Mouse (Mus musculus): Measurements from ENCODE around the gene Cttnbp2. TPM values are rescaled to one million over a fixed set of nuclear protein-coding genes. Genes with fewer than 3 reads are reported as not detected.

Gene Cttnbp2
- total and polyA plus RNA-seq, 2 experiments from 2014 or later = 27.3 to 32.2 TPM

DNA sequence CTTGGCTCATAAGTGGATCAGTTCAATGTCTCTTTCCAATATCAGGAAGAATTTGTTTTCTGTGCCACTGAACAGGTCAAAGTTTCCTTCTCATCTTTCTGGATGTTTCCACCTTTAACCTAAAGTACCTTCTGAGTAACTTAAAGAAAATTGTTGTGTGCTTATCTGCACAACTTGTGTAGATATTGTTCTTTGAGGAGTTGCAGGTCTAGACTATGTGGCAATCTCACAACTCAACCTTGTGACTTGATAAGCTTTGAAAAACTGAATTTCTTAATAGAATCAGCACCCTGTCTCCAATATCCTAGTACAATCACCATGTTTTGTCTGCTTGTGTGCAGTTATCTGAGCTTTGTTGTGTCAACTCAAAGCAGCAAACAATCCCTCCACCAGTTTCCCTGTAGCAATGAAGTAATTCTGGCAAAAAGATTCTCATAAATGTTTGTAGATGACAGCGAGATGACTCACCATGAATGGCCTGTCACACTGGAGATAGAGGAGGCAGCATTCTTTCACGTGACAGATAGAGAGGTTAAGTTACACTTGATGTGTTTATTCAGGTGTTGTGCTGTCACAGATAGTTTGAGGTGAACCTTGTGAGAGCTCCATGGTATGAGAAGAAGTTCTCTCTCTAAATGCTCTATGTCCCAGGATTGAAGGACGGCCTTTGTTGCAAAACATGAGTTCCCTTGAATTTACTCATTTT is 165.3 kb downstream of the Cttnbp2 start:
- Histone ChIP-seq H3K4me2 (ENCODE audit: low read depth, low read length, poor library complexity, severe bottlenecking) (no peak overlapping the region), H3K4me1 (ENCODE audit: insufficient read depth, low read length) (no peaks in the 10 kb centered on the region), H3K4me3 (ENCODE audit: low read depth, low read length) (no peak overlapping the region), H3K9ac (replicated peaks; ENCODE audit: low read length, poor library complexity, severe bottlenecking) (no peak overlapping the region), H3K9me3 (ENCODE audit: low read length) (no peaks in the 10 kb centered on the region), H3K27me3 (ENCODE audit: insufficient read depth, low read length) (no peaks in the 10 kb centered on the region), H3K36me3 (ENCODE audit: insufficient read depth, low read length) (no peaks in the 10 kb centered on the region), H3K27ac (ENCODE audit: low read depth, low read length) (no peak overlapping the region)
- TF ChIP-seq CTCF (IDR thresholded peaks at IDR 0.05) = no peak
- 79% methylated on average over 3 of the region's 3 CpGs for WGBS
- ATAC-seq (ENCODE audit: low FRiP score) = no peak
- DNase-seq (ENCODE audit: low spot score) = no peak

DNA sequence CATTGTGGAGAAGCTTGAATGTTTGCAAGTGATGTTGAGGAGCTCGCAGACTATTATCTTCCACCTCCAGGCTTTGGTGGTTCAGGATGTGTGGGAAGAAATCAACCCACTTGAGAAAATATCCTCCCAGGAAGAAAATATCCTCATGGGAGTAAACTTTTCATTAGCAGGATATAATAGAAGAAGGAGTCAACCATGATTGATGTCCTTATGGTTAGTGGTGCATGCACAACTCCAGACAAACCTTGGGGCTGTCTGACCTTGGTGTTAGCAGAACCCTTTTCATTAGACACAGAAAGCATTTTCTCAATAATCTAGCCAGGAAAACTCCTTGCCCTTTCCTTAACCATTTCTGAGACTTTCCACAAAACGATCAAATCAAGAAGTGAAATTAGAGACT is 170.4 kb downstream of the Cttnbp2 start:
- no peak for TF ChIP-seq CTCF (IDR thresholded peaks at IDR 0.05)
- WGBS = 94% methylated on average over 2 of the region's 2 CpGs
- no peak overlapping the region for H3K4me3 ChIP-seq (ENCODE audit: low read depth, low read length)
- H3K27me3 ChIP-seq (ENCODE audit: insufficient read depth, low read length) = no peaks in the 10 kb centered on the region
- H3K4me2 ChIP-seq (ENCODE audit: low read depth, low read length, poor library complexity, severe bottlenecking) = no peak overlapping the region
- H3K27ac ChIP-seq (ENCODE audit: low read depth, low read length) = no peak overlapping the region
- H3K9ac ChIP-seq (replicated peaks; ENCODE audit: low read length, poor library complexity, severe bottlenecking) = no peak overlapping the region
- no peaks in the 10 kb centered on the region for H3K9me3 ChIP-seq (ENCODE audit: low read length)
- no peaks in the 10 kb centered on the region for H3K36me3 ChIP-seq (ENCODE audit: insufficient read depth, low read length)
- H3K4me1 ChIP-seq (ENCODE audit: insufficient read depth, low read length) = no peaks in the 10 kb centered on the region
- ATAC-seq (ENCODE audit: low FRiP score) (no peak), DNase-seq (ENCODE audit: low spot score) (no peak)

DNA sequence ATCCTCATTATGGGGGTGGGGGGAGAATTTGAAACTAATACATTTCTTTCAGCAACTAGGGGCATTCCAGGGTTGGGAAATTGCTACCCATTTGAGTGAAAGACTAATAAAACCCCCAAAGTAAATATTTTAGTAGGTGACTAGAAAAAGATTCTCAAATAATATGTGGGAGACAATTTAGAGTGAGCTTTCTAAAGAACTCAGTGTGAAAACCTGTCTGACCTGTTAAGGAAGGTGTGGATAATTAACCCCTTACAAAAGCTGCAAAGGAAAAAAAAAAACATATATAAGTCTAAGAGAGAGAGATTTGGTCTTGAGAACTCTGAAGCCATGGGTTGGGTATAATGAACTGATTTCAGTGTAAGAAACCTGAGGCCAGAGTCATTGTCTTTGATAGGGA is 176.3 kb downstream of the Cttnbp2 start:
- H3K4me1 ChIP-seq (ENCODE audit: insufficient read depth, low read length) = no peaks in the 10 kb centered on the region
- no peak overlapping the region for H3K4me3 ChIP-seq (ENCODE audit: low read depth, low read length)
- no peak overlapping the region for H3K9ac ChIP-seq (replicated peaks; ENCODE audit: low read length, poor library complexity, severe bottlenecking)
- DNase-seq (ENCODE audit: low spot score) = no peak
- ATAC-seq (ENCODE audit: low FRiP score) = no peak
- H3K9me3 ChIP-seq (ENCODE audit: low read length) = no peaks in the 10 kb centered on the region
- no peaks in the 10 kb centered on the region for H3K36me3 ChIP-seq (ENCODE audit: insufficient read depth, low read length)
- H3K4me2 ChIP-seq (ENCODE audit: low read depth, low read length, poor library complexity, severe bottlenecking) = no peak overlapping the region
- no peak overlapping the region for H3K27ac ChIP-seq (ENCODE audit: low read depth, low read length)
- no peaks in the 10 kb centered on the region for H3K27me3 ChIP-seq (ENCODE audit: insufficient read depth, low read length)
- no peak for TF ChIP-seq CTCF (IDR thresholded peaks at IDR 0.05)

DNA sequence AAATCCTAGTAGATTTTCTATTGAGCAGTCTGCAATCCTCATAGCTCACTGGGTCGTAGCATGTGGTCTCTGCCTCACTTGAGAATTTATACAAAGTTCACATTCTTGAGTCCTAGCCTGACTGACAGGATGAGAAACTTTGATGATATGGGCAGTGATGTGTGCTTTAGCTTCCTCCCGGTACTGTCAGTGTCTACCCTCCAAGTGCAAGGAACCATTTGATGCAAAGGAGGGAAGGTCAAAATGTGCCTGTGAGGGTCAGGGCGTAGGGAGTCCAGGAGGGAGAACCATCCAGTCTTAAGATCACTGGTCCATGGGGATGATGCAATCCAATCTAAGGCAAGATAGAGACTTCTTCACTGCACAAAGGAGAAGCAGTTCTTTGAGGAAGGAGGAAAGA is 179.2 kb downstream of the Cttnbp2 start:
- Histone ChIP-seq H3K27me3 (ENCODE audit: insufficient read depth, low read length) (no peaks in the 10 kb centered on the region), H3K4me2 (ENCODE audit: low read depth, low read length, poor library complexity, severe bottlenecking) (no peak overlapping the region), H3K27ac (ENCODE audit: low read depth, low read length) (no peak overlapping the region), H3K9ac (replicated peaks; ENCODE audit: low read length, poor library complexity, severe bottlenecking) (no peak overlapping the region), H3K9me3 (ENCODE audit: low read length) (no peaks in the 10 kb centered on the region), H3K4me1 (ENCODE audit: insufficient read depth, low read length) (no peaks in the 10 kb centered on the region), H3K4me3 (ENCODE audit: low read depth, low read length) (no peak overlapping the region), H3K36me3 (ENCODE audit: insufficient read depth, low read length) (no peaks in the 10 kb centered on the region)
- TF ChIP-seq CTCF (IDR thresholded peaks at IDR 0.05) = no peak
- no peak for ATAC-seq (ENCODE audit: low FRiP score)
- DNase-seq (ENCODE audit: low spot score) = no peak
- WGBS = 77% methylated on average over 3 of the region's 3 CpGs

DNA sequence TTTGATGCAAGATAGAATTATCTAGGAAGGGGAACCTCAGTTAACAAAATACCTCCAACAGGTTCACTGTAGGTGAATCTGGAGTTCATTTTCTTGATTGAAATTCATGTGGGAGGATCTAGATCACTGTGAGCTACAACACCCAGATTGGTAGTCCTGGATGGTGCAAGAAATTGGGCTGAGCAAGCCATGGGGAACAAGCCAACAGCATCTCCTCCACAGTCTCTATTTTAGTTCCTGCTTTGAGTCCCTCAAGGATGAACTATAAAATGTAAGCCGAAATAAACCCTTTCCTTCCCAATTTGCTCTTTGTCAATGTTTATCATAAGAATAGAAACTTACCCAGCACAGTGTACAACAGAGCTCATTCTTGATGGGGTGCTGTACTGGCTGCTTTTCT is 191.7 kb downstream of the Cttnbp2 start:
- no peaks in the 10 kb centered on the region for H3K27me3 ChIP-seq (ENCODE audit: insufficient read depth, low read length)
- 85% methylated on average over 1 of the region's 1 CpGs for WGBS
- DNase-seq (ENCODE audit: low spot score) = no peak
- H3K36me3 ChIP-seq (ENCODE audit: insufficient read depth, low read length) = no peaks in the 10 kb centered on the region
- no peak overlapping the region for H3K4me2 ChIP-seq (ENCODE audit: low read depth, low read length, poor library complexity, severe bottlenecking)
- H3K9ac ChIP-seq (replicated peaks; ENCODE audit: low read length, poor library complexity, severe bottlenecking) = no peak overlapping the region
- H3K4me1 ChIP-seq (ENCODE audit: insufficient read depth, low read length) = no peaks in the 10 kb centered on the region
- no peaks in the 10 kb centered on the region for H3K9me3 ChIP-seq (ENCODE audit: low read length)
- H3K27ac ChIP-seq (ENCODE audit: low read depth, low read length) = no peak overlapping the region
- no peak for TF ChIP-seq CTCF (IDR thresholded peaks at IDR 0.05)
- no peak for ATAC-seq (ENCODE audit: low FRiP score)
- H3K4me3 ChIP-seq (ENCODE audit: low read depth, low read length) = no peak overlapping the region

Small RNA genes lying within 50 kb of the gene (microRNA-seq; reads per million reads assigned to microRNA genes)
- not detected for gene Gm26233 (ENCODE audit: borderline number of aligned reads)

Data from midbrain, postnatal 0 days (tissue).